Mouse (Mus musculus): Measurements from ENCODE around the gene Epha7.

Gene Epha7

DNA sequence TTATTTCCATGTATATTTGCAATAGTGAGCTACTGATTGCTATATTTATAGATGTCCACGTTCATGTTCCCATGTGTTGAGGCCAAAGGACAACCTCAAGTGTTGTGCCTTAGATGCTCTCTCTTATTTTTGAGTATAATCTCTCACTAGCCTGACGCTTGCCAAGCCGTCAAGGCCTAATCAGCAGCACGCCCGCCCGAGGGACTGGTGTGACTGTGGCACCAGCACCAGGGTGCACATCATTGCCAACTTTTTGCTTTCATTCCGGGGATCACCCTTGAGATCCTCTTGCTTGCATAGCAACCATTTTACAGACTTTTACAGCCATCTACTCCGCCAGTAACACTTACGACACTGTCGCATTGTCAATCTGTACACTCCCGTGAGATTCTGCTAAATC, 86.9 kb downstream of the Epha7 start:
- DNase-seq (ENCODE audit: low spot score): no peak

DNA sequence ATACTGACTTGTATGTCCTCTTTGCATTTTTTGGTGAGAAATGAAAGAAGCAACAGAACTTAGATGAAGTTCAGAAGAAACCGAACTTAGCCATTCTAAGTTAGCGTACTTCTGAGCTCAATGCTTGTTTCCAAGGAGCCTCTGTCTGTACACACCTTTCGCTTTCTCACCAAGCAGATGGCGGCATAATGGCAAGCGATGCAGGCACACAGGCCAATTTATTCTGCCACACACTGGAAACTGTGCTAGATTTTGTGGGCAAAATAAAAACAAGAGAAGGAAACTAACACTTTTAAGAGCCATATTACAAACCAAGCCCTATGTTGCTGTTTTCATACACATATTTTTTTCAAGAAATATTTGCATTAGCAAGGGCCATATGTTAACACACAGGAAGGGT, 88.6 kb downstream of the Epha7 start:
- DNase-seq (ENCODE audit: low spot score): no peak

DNA sequence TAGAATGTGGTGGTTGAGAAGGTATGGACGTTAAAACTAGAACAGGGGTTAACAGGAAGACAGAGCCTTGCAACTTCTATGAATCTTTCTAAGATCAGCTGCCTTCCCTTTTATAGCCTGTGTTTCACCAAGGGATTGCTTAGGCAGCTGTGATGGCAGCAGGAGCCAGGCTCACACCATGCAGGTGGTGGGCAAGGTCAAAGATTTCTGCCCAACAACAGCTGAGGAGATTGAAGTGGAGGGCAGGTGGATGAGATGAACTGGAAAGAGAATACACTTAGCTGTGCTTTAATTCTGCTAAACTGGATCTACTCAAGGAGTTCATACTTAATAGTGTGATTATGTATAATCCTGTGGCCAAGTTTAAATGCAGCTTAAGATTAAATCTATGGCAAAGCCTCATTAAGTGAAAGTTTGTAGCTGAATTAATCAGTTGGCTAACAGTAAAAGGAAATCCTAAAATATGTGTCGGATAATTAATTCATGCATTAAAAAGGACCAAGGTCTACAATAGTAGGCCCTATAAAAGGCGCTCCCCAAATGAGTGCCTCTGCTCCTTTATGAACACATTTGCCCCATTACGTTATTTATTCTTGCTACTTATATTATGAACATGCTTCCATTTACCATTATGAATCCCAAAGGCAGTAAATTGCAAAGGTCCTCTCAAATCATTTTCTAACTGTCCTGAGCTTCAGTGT, 89.2 kb downstream of the Epha7 start:
- no peak for DNase-seq (ENCODE audit: low spot score)

DNA sequence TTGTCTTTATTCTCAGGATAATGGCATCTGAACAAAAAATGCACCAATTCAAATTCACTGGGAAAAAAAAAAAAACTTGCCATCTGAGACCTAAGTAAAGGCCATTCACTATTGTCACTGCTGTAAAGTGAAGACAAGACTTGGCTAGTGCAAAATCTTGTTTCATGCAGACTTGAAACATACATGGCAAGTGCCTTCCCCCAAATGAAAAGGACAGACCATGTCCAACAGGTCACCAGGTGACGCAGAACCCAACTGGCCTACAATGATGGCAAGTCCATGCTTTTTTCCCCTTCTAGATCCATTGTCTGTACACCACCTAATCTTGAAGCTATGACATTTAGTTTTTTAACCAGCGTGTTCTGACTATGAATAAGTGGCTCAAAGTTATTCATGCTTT, 94.1 kb downstream of the Epha7 start:
- DNase-seq (ENCODE audit: low spot score): no peak

DNA sequence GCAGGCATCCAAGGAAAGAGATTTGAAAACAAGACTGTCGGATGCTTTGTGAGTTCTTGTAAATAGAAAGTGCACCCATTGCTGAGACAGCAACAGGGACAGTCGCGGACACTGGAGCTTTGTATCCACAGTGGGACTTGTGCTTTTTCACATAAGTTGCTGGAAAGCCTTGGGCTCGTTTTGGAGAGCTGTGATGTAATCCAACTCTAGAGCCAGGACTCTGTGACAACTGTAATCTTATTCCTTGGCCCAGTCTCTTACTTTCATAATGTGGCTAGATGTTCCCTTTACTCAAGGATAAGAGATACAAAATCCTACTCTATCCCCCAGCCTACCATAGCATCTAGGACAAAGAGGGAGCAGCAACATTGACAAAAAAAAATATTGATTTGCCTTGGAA, 97.2 kb downstream of the Epha7 start:
- no peak for DNase-seq (ENCODE audit: low spot score)

DNA sequence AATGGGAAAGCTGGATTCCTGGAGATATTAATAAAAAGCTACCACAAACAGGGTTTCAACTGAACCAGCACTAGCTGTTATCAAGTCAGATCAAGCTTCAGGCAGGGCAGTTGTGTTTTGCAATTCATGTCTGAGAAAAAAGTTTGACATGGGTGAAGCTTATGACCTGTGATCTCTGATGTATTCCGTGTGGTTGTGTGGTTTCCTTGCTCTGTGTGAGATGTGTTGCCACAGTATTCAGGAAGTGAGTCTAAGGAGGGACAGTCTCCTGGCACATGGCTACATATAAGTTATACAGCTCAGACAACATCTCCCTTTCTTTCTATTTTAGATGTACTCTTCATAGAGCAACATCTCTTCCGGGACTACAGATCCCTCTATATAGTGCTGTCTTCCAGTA, 99.1 kb downstream of the Epha7 start:
- no peak for DNase-seq (ENCODE audit: low spot score)

DNA sequence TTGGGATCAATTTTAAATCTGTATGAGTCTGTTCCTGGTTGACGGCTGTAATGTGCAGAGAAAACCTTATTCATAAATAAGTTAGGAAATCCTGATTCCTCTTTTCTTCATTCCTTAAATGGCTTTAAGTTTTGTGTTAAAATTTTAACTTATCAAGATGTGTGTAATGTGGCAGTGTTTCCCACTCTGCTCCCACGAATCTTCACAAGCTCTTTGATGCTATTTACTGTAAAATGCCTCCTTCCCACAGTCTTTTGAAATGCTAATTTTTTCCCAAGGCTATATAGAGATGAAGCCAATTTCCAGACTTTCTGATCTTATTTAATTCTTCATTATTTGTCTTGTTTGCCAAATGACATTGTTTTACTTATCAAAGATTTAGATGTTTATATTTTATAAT, 100.7 kb downstream of the Epha7 start:
- DNase-seq (ENCODE audit: low spot score): no peak

DNA sequence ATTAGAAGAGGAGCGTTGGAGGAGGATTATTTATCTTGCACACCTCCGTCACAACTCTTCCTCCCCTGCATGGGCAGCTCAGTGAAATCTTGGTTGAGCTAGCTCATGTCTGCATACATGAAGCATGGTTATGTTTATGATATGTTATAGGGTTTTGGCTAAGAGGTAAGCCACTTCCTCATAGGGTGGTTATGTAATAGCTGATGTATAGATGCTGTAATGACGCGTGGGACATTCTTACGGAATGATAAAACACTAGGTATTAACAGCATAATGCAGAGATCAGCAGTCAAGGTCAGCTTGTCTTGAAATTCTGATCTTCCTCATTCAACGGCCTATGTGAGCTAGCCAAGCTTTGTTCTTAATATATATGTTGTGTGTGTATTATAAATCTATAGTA, 107.7 kb downstream of the Epha7 start:
- DNase-seq (ENCODE audit: low spot score): no peak

DNA sequence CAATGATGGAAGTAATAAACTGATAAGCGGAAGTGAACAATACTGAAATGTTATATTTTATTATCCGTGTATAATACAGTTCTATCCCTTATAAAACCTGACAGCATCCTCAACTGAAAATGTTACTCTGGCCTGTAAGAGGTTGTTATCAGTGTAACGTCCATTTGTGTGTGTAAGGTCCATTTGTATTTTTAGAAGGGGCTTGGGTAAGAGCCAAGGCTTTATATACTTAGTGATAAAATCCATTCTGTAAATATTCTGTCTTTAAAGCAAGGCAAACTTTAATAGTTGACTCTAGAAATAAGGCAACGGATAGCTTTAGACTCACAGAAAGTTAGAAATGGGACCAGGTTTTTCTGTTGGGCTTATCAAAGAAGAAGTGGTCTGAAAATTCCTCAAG, 113.1 kb downstream of the Epha7 start:
- no peak for DNase-seq (ENCODE audit: low spot score)

DNA sequence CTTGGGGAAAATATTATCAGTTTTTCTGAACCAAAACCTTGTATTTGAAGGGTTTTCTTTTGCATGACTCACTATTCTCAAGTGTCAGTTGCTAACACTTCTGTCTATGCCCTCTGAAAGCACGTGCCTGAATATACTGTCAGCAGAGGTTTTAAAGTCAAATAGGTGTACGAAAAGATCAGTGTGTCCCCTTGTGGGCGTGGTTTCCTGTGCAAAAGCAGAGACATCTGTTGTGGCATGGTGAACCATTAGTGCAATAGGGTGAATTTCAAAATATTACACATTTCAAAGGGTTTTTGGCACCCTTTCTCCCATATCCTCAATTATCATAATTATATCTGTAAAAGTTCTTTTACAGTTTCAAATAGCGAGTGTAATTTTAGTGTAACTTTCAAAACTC, 120.5 kb downstream of the Epha7 start:
- DNase-seq (ENCODE audit: low spot score): no peak

DNA sequence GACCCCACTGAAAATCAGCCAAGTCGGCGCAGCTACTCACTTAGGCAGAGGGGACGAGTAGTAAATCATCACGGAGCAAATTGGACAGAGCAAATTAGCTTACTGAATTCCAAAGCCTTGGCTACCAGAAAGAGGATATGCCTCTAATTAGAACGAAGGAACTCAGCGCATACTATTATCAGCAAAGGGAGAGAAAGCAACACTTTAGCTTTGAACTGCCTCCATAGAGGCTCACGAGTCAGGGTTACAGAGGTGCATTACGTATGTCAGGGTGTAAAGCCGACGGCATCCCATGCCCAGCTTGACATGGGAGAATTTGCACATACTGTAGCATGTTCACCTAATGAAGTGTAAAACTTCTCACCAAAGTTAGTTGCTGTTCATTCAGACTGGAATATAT, 121.9 kb downstream of the Epha7 start:
- no peak for DNase-seq (ENCODE audit: low spot score)

DNA sequence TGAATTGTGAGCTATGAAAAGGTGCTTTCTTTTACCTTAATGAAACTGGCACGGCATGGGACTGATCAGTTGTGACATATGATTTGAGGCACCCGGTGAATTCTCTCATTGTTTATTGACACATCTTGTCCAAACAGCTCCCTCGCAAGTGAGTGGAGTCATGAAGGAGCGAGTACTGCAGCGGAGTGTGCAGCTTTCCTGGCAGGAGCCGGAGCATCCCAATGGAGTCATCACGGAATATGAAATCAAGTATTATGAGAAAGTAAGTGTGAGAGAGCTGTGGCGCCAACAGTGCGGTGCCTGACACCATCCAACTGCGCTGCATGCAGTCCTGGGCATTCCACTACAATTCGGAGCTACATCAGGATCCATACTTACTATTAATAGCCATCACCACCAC, 122.6 kb downstream of the Epha7 start:
- DNase-seq (ENCODE audit: low spot score): no peak

DNA sequence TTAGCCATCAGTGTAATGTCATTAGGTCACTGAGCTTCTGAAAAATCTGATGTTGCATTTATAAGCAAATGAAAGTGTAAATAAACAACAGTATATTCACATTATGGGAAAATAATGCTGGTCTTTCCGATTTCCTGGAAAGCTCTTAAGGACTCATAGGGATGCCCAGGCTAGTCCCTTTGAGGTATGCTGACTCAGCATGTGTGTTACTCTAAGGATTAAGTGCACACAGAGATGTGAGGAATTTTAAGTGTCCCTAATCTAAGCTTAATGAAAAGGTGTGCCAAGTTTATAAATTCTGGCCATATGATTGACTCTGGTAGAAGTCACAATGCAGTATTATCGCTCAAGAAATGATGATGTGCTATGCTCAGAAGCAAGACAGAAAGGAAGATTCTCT, 127.8 kb downstream of the Epha7 start:
- no peak for DNase-seq (ENCODE audit: low spot score)

DNA sequence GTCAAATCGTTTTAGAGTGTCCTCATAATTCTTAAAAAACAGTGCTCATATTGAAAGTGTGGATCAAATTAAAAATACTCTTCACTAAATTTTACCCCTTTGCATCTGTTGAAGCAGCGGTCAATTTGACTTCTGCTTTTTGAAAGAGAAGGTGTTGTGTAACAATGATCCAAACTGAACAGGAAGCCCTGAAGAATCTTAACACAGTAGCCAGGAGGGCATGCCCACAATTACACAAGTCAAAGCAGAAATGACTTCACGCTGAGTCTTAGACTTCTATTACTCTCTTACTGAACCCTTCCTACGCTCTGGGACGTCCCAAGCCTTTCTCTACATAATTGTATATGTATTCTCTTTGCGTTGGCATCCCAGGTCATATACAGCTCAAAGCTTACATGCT, 131.3 kb downstream of the Epha7 start:
- no peak for DNase-seq (ENCODE audit: low spot score)

DNA sequence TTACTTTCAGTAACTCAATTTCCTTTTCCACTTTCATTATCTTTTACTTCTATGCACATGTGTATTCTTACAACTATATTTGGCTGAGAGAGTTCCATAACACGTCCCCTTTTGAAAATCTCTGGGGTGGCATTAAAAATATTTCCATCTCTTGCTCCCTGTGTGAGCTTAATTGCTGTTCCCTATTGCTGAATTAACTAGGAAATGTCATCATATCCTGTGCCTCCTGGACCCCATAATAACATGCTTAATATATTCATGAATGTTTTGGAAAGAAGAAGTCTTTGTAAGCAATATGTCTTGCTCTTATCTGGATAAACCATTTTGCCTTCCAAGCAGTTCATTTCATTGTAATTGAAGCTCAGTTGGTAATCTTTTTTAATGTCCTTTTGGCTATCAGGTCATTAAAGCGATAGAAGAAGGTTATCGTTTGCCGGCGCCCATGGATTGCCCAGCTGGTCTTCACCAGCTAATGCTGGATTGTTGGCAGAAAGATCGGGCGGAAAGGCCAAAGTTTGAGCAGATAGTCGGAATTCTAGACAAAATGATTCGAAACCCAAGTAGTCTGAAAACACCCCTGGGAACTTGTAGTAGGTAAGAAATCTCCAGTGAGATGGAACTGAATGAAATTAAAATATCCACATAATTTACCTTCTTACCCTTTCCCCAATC, 148.1 kb downstream of the Epha7 start:
- DNase-seq (ENCODE audit: low spot score): no peak

DNA sequence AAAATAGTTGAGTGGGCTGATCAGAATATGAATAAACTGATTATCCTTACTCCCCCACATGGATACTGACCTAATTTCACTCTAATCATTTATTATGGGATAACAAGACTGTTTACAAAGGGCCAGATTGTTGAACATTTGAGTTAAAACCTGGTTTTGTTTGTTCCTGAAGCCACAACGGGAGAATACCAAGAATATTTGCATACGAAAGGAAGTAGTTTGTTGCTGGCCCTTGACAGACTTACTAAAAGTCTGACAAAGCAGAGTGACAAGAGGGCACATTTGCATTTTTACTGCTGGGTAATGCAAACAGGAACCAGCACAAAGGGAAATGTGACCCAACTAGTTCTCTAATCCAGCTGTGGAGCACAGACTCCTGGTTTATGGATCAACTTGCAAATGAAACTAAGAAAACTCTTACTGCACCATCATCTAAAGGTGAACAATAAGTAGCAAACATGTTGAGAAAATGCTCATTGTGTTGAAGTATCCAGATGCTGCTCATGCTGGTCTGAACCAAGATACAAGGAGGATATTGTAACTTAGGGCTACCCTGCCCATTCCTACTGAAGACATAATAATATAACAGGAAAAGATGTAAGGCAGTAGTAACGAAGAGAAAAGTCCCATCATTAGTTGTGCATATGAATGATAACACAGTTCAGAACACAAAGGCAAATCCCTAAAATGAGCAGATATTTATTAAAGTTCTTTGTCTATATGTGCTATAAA, 154.8 kb downstream of the Epha7 start:
- DNase-seq (ENCODE audit: low spot score): no peak

DNA sequence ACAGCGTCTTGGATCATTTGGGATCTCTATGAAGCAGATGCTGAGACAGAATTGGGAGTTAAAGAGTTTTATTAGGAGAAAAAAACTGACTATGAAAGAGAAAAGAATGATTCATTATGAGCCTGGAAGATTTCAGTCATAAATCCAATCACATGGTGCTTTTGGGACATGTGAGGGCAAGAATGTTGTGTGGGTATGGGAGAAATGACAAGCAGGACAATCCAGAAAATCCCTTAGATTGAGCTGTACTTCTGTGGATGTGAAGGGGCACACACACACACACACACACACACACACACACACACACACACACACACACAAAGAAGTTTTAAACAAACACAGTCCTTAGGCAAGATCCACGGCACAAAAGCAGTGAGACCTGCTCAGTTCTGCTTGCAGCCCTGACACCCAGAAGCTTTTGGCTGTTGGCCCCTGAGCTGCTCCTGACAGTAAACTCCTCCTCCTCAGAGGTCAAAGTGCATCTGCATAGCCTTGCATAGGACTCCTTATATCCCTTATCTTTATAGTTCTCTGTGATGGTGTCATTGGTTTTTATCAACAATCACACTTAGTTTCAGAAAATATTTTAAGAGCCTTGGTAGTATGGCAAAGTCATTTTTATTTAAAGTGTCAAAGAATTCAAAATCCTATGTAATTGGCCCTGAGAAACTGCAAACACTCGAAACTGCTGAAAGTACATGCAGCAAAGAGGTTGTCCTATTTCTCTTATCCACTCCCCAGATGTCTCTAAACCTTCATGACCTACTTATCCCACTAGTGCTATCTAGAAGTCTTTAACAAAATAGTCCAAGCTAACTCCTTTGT, 185.7 kb downstream of the Epha7 start:
- DNase-seq (ENCODE audit: low spot score): no peak

DNA sequence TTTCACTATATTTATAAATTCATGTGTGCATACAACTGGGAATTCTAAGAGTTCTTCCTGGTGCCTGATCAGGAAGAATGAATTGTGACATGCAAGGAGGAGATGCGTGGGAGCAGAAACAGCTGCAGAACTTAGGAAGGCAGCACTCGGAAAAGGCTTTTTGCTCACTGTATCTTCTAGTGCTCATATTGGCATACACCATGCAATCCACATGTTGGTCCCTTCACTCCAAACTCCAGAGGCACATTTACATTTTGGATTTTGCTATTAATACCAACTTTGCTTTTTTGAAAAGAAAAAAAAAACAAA, 186.3 kb downstream of the Epha7 start:
- DNase-seq (ENCODE audit: low spot score): no peak

DNA sequence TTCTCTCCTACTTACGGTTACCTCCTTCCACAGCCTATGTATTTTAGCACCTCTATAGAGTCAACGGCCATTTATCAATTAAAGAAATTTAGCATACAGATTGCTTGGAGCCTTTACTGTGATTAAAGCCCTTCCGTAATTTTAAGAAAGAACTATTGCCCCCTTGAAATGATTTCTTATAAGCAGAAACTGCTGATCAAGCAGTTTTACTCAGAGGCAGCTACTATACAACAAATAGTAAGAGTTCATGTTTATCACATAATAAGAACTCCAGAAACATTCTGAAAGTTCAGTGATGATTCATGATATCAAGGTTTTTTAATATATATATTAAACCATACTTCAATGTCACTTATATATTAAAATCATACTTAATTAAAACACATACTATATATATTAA, 197.4 kb downstream of the Epha7 start:
- no peak for DNase-seq (ENCODE audit: low spot score)
